Mouse (Mus musculus) myocyte (in vitro differentiated cells): ENCODE measurements at regions not wholly inside any gene's neighbourhood (a gene's known extent, or its start where the extent isn't known, plus 50 kb on each side); places are given as distances from the start of the nearest gene placed in this dataset.

Experiments used
- H3K27me3 ChIP-seq: one replicate; pipeline ENCODE4 v1.6.1; 2011; ENCODE audit not compliant: control insufficient read depth, insufficient read depth, insufficient read length
- H3K36me3 ChIP-seq: one replicate; pipeline ENCODE4 v1.6.1; 2011; ENCODE audit not compliant: control insufficient read depth, insufficient read depth
- H3K4me2 ChIP-seq: one replicate; pipeline ENCODE4 v1.6.1; 2011; ENCODE audit warnings: low read depth, control low read depth
- H3K4me3 ChIP-seq: one replicate; pipeline ENCODE4 v1.5.1; 2011; ENCODE audit warnings: mild to moderate bottlenecking, control low read depth, moderate library complexity
- H3K79me2 ChIP-seq: one replicate; pipeline ENCODE4 v1.6.1; 2011; ENCODE audit not compliant: control insufficient read depth, insufficient read depth
- H3ac ChIP-seq: one replicate; pipeline ENCODE4 v1.6.1; 2011; ENCODE audit not compliant: control insufficient read depth, insufficient read length
- CEBPB ChIP-seq: IDR thresholded peaks from 2 replicates; pipeline ENCODE4 v1.6.1; 2011; ENCODE audit warnings: mild to moderate bottlenecking, moderate library complexity; ENCODE audit not compliant: poor library complexity, insufficient read depth, severe bottlenecking
- E2F4 ChIP-seq: IDR thresholded peaks from one replicate; pipeline ENCODE4 v1.6.1; 2011; ENCODE audit warnings: mild to moderate bottlenecking, control low read depth, moderate library complexity; ENCODE audit not compliant: insufficient read depth
- MAX ChIP-seq: IDR thresholded peaks from one replicate; pipeline ENCODE4 v1.6.1; 2011; ENCODE audit warnings: low read depth, mild to moderate bottlenecking, control low read depth
- MYOD1 ChIP-seq, 3 experiments: IDR thresholded peaks; one replicate each; pipeline ENCODE4 v1.6.1; 2011; ENCODE audit warnings: control low read depth in 2 of 3, low read depth in 2 of 3, mild to moderate bottlenecking in 2 of 3, moderate library complexity in 1 of 3; ENCODE audit not compliant: insufficient read length in 2 of 3, control insufficient read depth in 1 of 3
- MYOG ChIP-seq, 3 experiments: IDR thresholded peaks; one replicate each; pipeline ENCODE4 v1.6.1; 2011; ENCODE audit warnings: control low read depth in 2 of 3, low read depth in 2 of 3, mild to moderate bottlenecking in 2 of 3; ENCODE audit not compliant: insufficient read length in 2 of 3, control insufficient read depth in 1 of 3, insufficient read depth in 1 of 3
- POLR2A ChIP-seq: IDR thresholded peaks from one replicate; pipeline ENCODE4 v1.6.1; 2011; ENCODE audit warnings: low read depth, mild to moderate bottlenecking, control low read depth, moderate library complexity; ENCODE audit not compliant: insufficient read length
- POLR2AphosphoS2 ChIP-seq: IDR thresholded peaks from one replicate; pipeline ENCODE4 v1.6.1; 2011; ENCODE audit warnings: low read depth, control low read depth; ENCODE audit not compliant: insufficient read length
- REST ChIP-seq: IDR thresholded peaks from one replicate; pipeline ENCODE4 v1.6.1; 2011; ENCODE audit warnings: mild to moderate bottlenecking, control low read depth, moderate library complexity; ENCODE audit not compliant: insufficient read depth, insufficient read length
- SRF ChIP-seq: IDR thresholded peaks from one replicate; pipeline ENCODE4 v1.6.1; 2011; ENCODE audit warnings: low read depth; ENCODE audit not compliant: control insufficient read depth, insufficient read length
- TCF12 ChIP-seq: IDR thresholded peaks from one replicate; pipeline ENCODE4 v1.6.1; 2011; ENCODE audit warnings: mild to moderate bottlenecking, control low read depth; ENCODE audit not compliant: poor library complexity, insufficient read depth, severe bottlenecking
- TCF3 ChIP-seq: IDR thresholded peaks from one replicate; pipeline ENCODE4 v1.6.1; 2011; ENCODE audit warnings: low read depth, control low read depth; ENCODE audit not compliant: insufficient read length
- USF1 ChIP-seq: IDR thresholded peaks from one replicate; pipeline ENCODE4 v1.6.1; 2011; ENCODE audit warnings: low read depth, mild to moderate bottlenecking, control low read depth, moderate library complexity

DNA sequence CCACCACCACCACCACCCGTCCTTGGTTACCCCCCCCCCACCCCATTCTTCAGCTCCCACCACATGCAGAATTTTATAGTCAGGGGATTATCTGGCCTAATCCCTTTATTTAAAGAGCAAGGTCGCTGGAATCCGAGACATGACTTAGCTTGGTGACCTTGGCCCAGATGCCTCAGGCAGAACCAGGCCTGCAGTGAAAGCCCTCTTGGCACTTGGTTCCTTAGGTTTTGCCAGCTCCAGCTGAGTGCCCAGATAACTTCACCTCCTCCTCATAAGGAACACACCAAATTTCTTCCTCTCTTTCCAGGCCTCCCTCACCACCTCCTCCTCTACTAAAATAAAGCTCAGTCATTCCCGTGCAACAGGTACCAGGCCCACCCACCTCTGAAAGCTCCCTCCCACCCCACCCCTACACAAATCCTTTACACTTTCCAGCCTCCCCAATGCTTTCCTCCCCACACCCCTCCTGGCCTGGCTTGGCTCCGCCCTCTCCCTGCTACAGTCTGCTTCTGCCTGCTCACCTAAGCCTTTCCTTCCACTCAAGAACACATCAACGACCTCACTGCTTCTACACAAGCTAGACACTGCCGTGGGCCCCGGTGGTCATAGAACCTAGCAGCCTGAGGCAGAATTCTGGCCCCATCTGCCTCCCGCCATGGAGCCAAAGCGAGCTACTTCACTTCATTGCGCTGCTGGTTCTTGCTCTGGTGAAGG is 131.5 kb upstream of the Zfp703 start:
- no peaks in the 10 kb centered on the region for H3K27me3 ChIP-seq
- TF ChIP-seq SRF = no peak
- TF ChIP-seq POLR2AphosphoS2 = no peak
- no peak for TF ChIP-seq TCF3
- no peak for TF ChIP-seq CEBPB
- no peak for TF ChIP-seq POLR2A
- TF ChIP-seq E2F4 = no peak
- TF ChIP-seq MYOD1 (IDR thresholded peaks at IDR 0.05; ENCODE audit: control insufficient read depth in 1 of 3, insufficient read length in 2 of 3, low read depth in 2 of 3) = no peak
- TF ChIP-seq MYOG (IDR thresholded peaks at IDR 0.05; ENCODE audit: control insufficient read depth in 1 of 3, insufficient read depth in 1 of 3, insufficient read length in 2 of 3, low read depth in 2 of 3) = no peak
- no peak for TF ChIP-seq MAX
- no peak for TF ChIP-seq REST
- no peak for TF ChIP-seq USF1
- no peak for TF ChIP-seq TCF12
- H3K4me3 ChIP-seq = no peak overlapping the region
- no peak overlapping the region for H3ac ChIP-seq
- H3K36me3 ChIP-seq = no peaks in the 10 kb centered on the region
- no peak overlapping the region for H3K4me2 ChIP-seq
- no peaks in the 10 kb centered on the region for H3K79me2 ChIP-seq

DNA sequence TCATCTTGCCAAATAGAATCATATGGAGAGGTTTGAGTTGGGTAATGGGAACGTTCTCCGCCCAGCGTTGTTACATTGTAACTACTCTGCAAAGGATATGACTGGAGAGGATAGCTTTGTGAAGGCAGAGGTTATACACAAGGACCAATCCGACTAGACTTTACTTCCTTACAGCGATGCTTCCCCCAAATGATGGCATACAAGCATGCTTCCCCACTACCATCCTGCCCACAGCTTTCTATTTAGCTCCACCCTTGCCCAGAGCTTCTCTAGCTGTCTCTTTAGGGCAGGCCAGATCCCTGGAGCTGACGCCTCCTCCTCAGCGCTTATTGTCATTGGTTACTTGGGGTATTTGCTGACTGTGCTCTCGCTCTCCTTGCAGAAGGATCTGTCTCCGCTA is 130.1 kb upstream of the Zfp703 start:
- Histone ChIP-seq H3K79me2 (no peaks in the 10 kb centered on the region), H3K4me2 (no peak overlapping the region), H3K36me3 (no peaks in the 10 kb centered on the region), H3K4me3 (no peak overlapping the region), H3ac (no peak overlapping the region), H3K27me3 (no peaks in the 10 kb centered on the region)
- no peak for TF ChIP-seq SRF
- no peak for TF ChIP-seq TCF3
- TF ChIP-seq MAX = no peak
- no peak for TF ChIP-seq POLR2AphosphoS2
- no peak for TF ChIP-seq USF1
- no peak for TF ChIP-seq TCF12
- TF ChIP-seq E2F4 = no peak
- TF ChIP-seq MYOD1 (IDR thresholded peaks at IDR 0.05; ENCODE audit: control insufficient read depth in 1 of 3, insufficient read length in 2 of 3, low read depth in 2 of 3) = no peak
- TF ChIP-seq CEBPB = no peak
- no peak for TF ChIP-seq MYOG (IDR thresholded peaks at IDR 0.05; ENCODE audit: control insufficient read depth in 1 of 3, insufficient read depth in 1 of 3, insufficient read length in 2 of 3, low read depth in 2 of 3)
- no peak for TF ChIP-seq POLR2A
- TF ChIP-seq REST = no peak

- H3K4me3 ChIP-seq = no peak overlapping the region
- H3K36me3 ChIP-seq = no peaks in the 10 kb centered on the region
- no peaks in the 10 kb centered on the region for H3K79me2 ChIP-seq
- no peaks in the 10 kb centered on the region for H3K27me3 ChIP-seq
- TF ChIP-seq MAX (no peak), POLR2AphosphoS2 (no peak), E2F4 (no peak), TCF12 (no peak), USF1 (no peak), CEBPB (no peak), TCF3 (no peak), SRF (no peak), REST (no peak), MYOD1 (IDR thresholded peaks at IDR 0.05; ENCODE audit: control insufficient read depth in 1 of 3, insufficient read length in 2 of 3, low read depth in 2 of 3) (no peak), MYOG (IDR thresholded peaks at IDR 0.05; ENCODE audit: control insufficient read depth in 1 of 3, insufficient read depth in 1 of 3, insufficient read length in 2 of 3, low read depth in 2 of 3) (no peak), POLR2A (no peak)
- no peak overlapping the region for H3K4me2 ChIP-seq
- H3ac ChIP-seq = no peak overlapping the region
Observed at GRCm38 (mm10) chr8:26848098-26848772, 128.9 kb upstream of the Zfp703 start.

GRCm38 (mm10) chr8:26848955-26849684 is 128.0 kb upstream of the Zfp703 start:
- no peak overlapping the region for H3ac ChIP-seq
- no peaks in the 10 kb centered on the region for H3K27me3 ChIP-seq
- H3K36me3 ChIP-seq = no peaks in the 10 kb centered on the region
- no peak overlapping the region for H3K4me2 ChIP-seq
- TF ChIP-seq MAX = no peak
- TF ChIP-seq TCF12 = no peak
- TF ChIP-seq MYOG (IDR thresholded peaks at IDR 0.05; ENCODE audit: control insufficient read depth in 1 of 3, insufficient read depth in 1 of 3, insufficient read length in 2 of 3, low read depth in 2 of 3) = no peak
- no peak for TF ChIP-seq TCF3
- no peak for TF ChIP-seq USF1
- TF ChIP-seq MYOD1 (IDR thresholded peaks at IDR 0.05; ENCODE audit: control insufficient read depth in 1 of 3, insufficient read length in 2 of 3, low read depth in 2 of 3) = no peak
- no peak for TF ChIP-seq POLR2AphosphoS2
- no peak overlapping the region for H3K4me3 ChIP-seq
- H3K79me2 ChIP-seq = no peaks in the 10 kb centered on the region
